Mouse (Mus musculus): ENCODE data around the gene Plekhh2. TPM values are rescaled to one million over a fixed set of nuclear protein-coding genes. Genes with fewer than 3 reads are reported as not detected.

The Plekhh2 gene
- polyA plus RNA-seq, 1 experiment from 2014 or later: 6.1 TPM

- DNase-seq (ENCODE audit: low spot score): no peak
- Histone ChIP-seq H3K27me3 (replicated peaks; ENCODE audit: low read depth, poor library complexity, severe bottlenecking) (no peaks in the 10 kb centered on the region), H3K36me3 (replicated peaks) (peaks cover 6% of the 10 kb centered on the region), H3K4me1 (peaks cover 26% of the 10 kb centered on the region), H3K27ac (replicated peaks) (peak overlapping the region; percentile 80), H3K9me3 (no peaks in the 10 kb centered on the region; the same call in 1 of the 2 replicates), H3K4me3 (no peak overlapping the region)
- WGBS: 83% methylated on average over 4 of the region's 4 CpGs
These were observed 110.3 kb downstream of the Plekhh2 start for GRCm38 (mm10) chr17:84622028-84622427.

- peak overlapping the region; percentile 80 for H3K27ac ChIP-seq (replicated peaks)
- no peaks in the 10 kb centered on the region for H3K27me3 ChIP-seq (replicated peaks; ENCODE audit: low read depth, poor library complexity, severe bottlenecking)
- peaks cover 6% of the 10 kb centered on the region for H3K36me3 ChIP-seq (replicated peaks)
- WGBS: 30% methylated on average over 2 of the region's 2 CpGs
- H3K4me1 ChIP-seq: peaks cover 34% of the 10 kb centered on the region
- peak; percentile 53 for DNase-seq (ENCODE audit: low spot score)
- no peak overlapping the region for H3K4me3 ChIP-seq
- no peaks in the 10 kb centered on the region; the same call in 1 of the 2 replicates for H3K9me3 ChIP-seq
These were observed 111.2 kb downstream of the Plekhh2 start for GRCm38 (mm10) chr17:84622873-84623272.

- under 1% methylated on average over 25 of the region's 25 CpGs for WGBS
- Histone ChIP-seq H3K9me3 (no peaks in the 10 kb centered on the region; the same call in 1 of the 2 replicates), H3K27me3 (replicated peaks; ENCODE audit: low read depth, poor library complexity, severe bottlenecking) (no peaks in the 10 kb centered on the region), H3K4me1 (peaks cover 30% of the 10 kb centered on the region), H3K36me3 (replicated peaks) (peaks cover 10% of the 10 kb centered on the region), H3K4me3 (peak within 1 kb of the TSS; percentile 72), H3K27ac (replicated peaks) (peak within 1 kb of the TSS; percentile 88)
- DNase-seq (ENCODE audit: low spot score): peak; percentile 95
These were observed 114.7 kb downstream of the Plekhh2 start, which contains the start of gene Dync2li1 for GRCm38 (mm10) chr17:84626276-84626856. Gene Dync2li1, plus strand, starts transcription at chr17:84626496.

GRCm38 (mm10) chr17:84626857-84627305 is 115.2 kb downstream of the Plekhh2 start:
- H3K4me3 ChIP-seq: peak overlapping the region; percentile 72
- H3K9me3 ChIP-seq: no peaks in the 10 kb centered on the region; the same call in 1 of the 2 replicates
- peaks cover 10% of the 10 kb centered on the region for H3K36me3 ChIP-seq (replicated peaks)
- H3K4me1 ChIP-seq: peaks cover 30% of the 10 kb centered on the region
- no peaks in the 10 kb centered on the region for H3K27me3 ChIP-seq (replicated peaks; ENCODE audit: low read depth, poor library complexity, severe bottlenecking)
- peak; percentile 56 for DNase-seq (ENCODE audit: low spot score)
- 33% methylated on average over 9 of the region's 9 CpGs for WGBS
- peak overlapping the region; percentile 88 for H3K27ac ChIP-seq (replicated peaks)

GRCm38 (mm10) chr17:84627721-84628120 is 116.0 kb downstream of the Plekhh2 start:
- peaks cover 10% of the 10 kb centered on the region for H3K36me3 ChIP-seq (replicated peaks)
- no peaks in the 10 kb centered on the region; the same call in 1 of the 2 replicates for H3K9me3 ChIP-seq
- H3K27me3 ChIP-seq (replicated peaks; ENCODE audit: low read depth, poor library complexity, severe bottlenecking): no peaks in the 10 kb centered on the region
- no peak overlapping the region for H3K4me3 ChIP-seq
- 94% methylated on average over 10 of the region's 10 CpGs for WGBS
- peaks cover 22% of the 10 kb centered on the region for H3K4me1 ChIP-seq
- H3K27ac ChIP-seq (replicated peaks): no peak overlapping the region
- DNase-seq (ENCODE audit: low spot score): no peak

GRCm38 (mm10) chr17:84628611-84629010 is 116.9 kb downstream of the Plekhh2 start:
- Histone ChIP-seq H3K27me3 (replicated peaks; ENCODE audit: low read depth, poor library complexity, severe bottlenecking) (no peaks in the 10 kb centered on the region), H3K36me3 (replicated peaks) (peaks cover 13% of the 10 kb centered on the region), H3K9me3 (no peaks in the 10 kb centered on the region; the same call in 1 of the 2 replicates), H3K27ac (replicated peaks) (no peak overlapping the region; the same call in 1 of the 2 replicates), H3K4me3 (no peak overlapping the region), H3K4me1 (peaks cover 19% of the 10 kb centered on the region)
- no peak for DNase-seq (ENCODE audit: low spot score)
- WGBS: 83% methylated on average over 9 of the region's 9 CpGs

GRCm38 (mm10) chr17:84631836-84632235 is 120.1 kb downstream of the Plekhh2 start:
- H3K27me3 ChIP-seq (replicated peaks; ENCODE audit: low read depth, poor library complexity, severe bottlenecking): no peaks in the 10 kb centered on the region
- H3K27ac ChIP-seq (replicated peaks): no peak overlapping the region
- 94% methylated on average over 6 of the region's 6 CpGs for WGBS
- no peak overlapping the region for H3K4me3 ChIP-seq
- no peak for DNase-seq (ENCODE audit: low spot score)
- peaks cover 14% of the 10 kb centered on the region for H3K4me1 ChIP-seq
- H3K36me3 ChIP-seq (replicated peaks): peaks cover 12% of the 10 kb centered on the region; the same call in 1 of the 2 replicates
- no peaks in the 10 kb centered on the region for H3K9me3 ChIP-seq

GRCm38 (mm10) chr17:84633443-84633842 is 121.7 kb downstream of the Plekhh2 start:
- Histone ChIP-seq H3K27me3 (replicated peaks; ENCODE audit: low read depth, poor library complexity, severe bottlenecking) (no peaks in the 10 kb centered on the region), H3K4me1 (peaks cover 3% of the 10 kb centered on the region; the same call in 1 of the 2 replicates), H3K36me3 (replicated peaks) (peaks cover 12% of the 10 kb centered on the region; the same call in 1 of the 2 replicates), H3K27ac (replicated peaks) (no peak overlapping the region), H3K9me3 (no peaks in the 10 kb centered on the region), H3K4me3 (no peak overlapping the region)
- WGBS: 84% methylated on average over 13 of the region's 13 CpGs
- no peak for DNase-seq (ENCODE audit: low spot score)

- no peak overlapping the region for H3K4me3 ChIP-seq
- 83% methylated on average over 8 of the region's 8 CpGs for WGBS
- no peak overlapping the region for H3K27ac ChIP-seq (replicated peaks)
- no peaks in the 10 kb centered on the region for H3K27me3 ChIP-seq (replicated peaks; ENCODE audit: low read depth, poor library complexity, severe bottlenecking)
- peaks cover 16% of the 10 kb centered on the region for H3K4me1 ChIP-seq
- DNase-seq (ENCODE audit: low spot score): no peak
- peaks cover 16% of the 10 kb centered on the region for H3K36me3 ChIP-seq (replicated peaks)
- no peaks in the 10 kb centered on the region for H3K9me3 ChIP-seq
These were observed 124.6 kb downstream of the Plekhh2 start for GRCm38 (mm10) chr17:84636328-84636727.

- WGBS: 90% methylated on average over 6 of the region's 6 CpGs
- no peaks in the 10 kb centered on the region for H3K27me3 ChIP-seq (replicated peaks; ENCODE audit: low read depth, poor library complexity, severe bottlenecking)
These were observed 126.3 kb downstream of the Plekhh2 start for GRCm38 (mm10) chr17:84637971-84638370.

GRCm38 (mm10) chr17:84639796-84640378 is 128.2 kb downstream of the Plekhh2 start:
- no peaks in the 10 kb centered on the region for H3K9me3 ChIP-seq
- no peak overlapping the region for H3K4me3 ChIP-seq
- 54% methylated on average over 10 of the region's 10 CpGs for WGBS
- peaks cover 12% of the 10 kb centered on the region for H3K36me3 ChIP-seq (replicated peaks)
- peak overlapping the region; percentile 72 for H3K27ac ChIP-seq (replicated peaks)
- H3K27me3 ChIP-seq (replicated peaks; ENCODE audit: low read depth, poor library complexity, severe bottlenecking): no peaks in the 10 kb centered on the region
- peak; percentile 30 for DNase-seq (ENCODE audit: low spot score)
- H3K4me1 ChIP-seq: peaks cover 37% of the 10 kb centered on the region

More at GRCm38 (mm10) chr17:84637971-84638370, 126.3 kb downstream of the Plekhh2 start:
- no peaks in the 10 kb centered on the region for H3K9me3 ChIP-seq
- peaks cover 19% of the 10 kb centered on the region for H3K36me3 ChIP-seq (replicated peaks)
- no peak overlapping the region for H3K27ac ChIP-seq (replicated peaks)
- H3K4me3 ChIP-seq: no peak overlapping the region
- peaks cover 23% of the 10 kb centered on the region for H3K4me1 ChIP-seq
- DNase-seq (ENCODE audit: low spot score): no peak

- Histone ChIP-seq H3K4me1 (peaks cover 55% of the 10 kb centered on the region), H3K36me3 (replicated peaks) (peaks cover 12% of the 10 kb centered on the region), H3K9me3 (no peaks in the 10 kb centered on the region), H3K4me3 (no peak overlapping the region), H3K27ac (replicated peaks) (no peak overlapping the region), H3K27me3 (replicated peaks; ENCODE audit: low read depth, poor library complexity, severe bottlenecking) (no peaks in the 10 kb centered on the region)
- WGBS: 38% methylated on average over 3 of the region's 3 CpGs
- DNase-seq (ENCODE audit: low spot score): peak; percentile 63
These were observed 130.2 kb downstream of the Plekhh2 start for GRCm38 (mm10) chr17:84641893-84642292.

- no peaks in the 10 kb centered on the region for H3K27me3 ChIP-seq (replicated peaks; ENCODE audit: low read depth, poor library complexity, severe bottlenecking)
- 88% methylated on average over 9 of the region's 9 CpGs for WGBS
- no peak overlapping the region; the same call in 1 of the 2 replicates for H3K27ac ChIP-seq (replicated peaks)
- H3K4me3 ChIP-seq: no peak overlapping the region
- peaks cover 55% of the 10 kb centered on the region for H3K4me1 ChIP-seq
- H3K36me3 ChIP-seq (replicated peaks): peaks cover 12% of the 10 kb centered on the region
- H3K9me3 ChIP-seq: no peaks in the 10 kb centered on the region
- no peak for DNase-seq (ENCODE audit: low spot score)
These were observed 130.6 kb downstream of the Plekhh2 start for GRCm38 (mm10) chr17:84642324-84642723.
